Mouse (Mus musculus): ENCODE measurements around the gene Lmtk3.

The Lmtk3 gene

GRCm38 (mm10) chr7:45809276-45810075 lies 25.9 kb downstream of the Lmtk3 start:
- no peak for DNase-seq (ENCODE audit: low spot score in 2 of 2)

GRCm38 (mm10) chr7:45812921-45813320 lies 29.4 kb downstream of the Lmtk3 start:
- DNase-seq (ENCODE audit: low spot score in 2 of 2): no peak

GRCm38 (mm10) chr7:45813787-45814779 lies 30.5 kb downstream of the Lmtk3 start, which contains the start of gene Cyth2:
Cyth2 (minus strand) TSS chr7:45814581.
- peak; percentile 96 to 99 for DNase-seq (ENCODE audit: low spot score in 2 of 2)

- DNase-seq (ENCODE audit: low spot score in 2 of 2): no peak
These were observed 31.3 kb downstream of the Lmtk3 start for GRCm38 (mm10) chr7:45814841-45815240.

- DNase-seq (ENCODE audit: low spot score in 2 of 2): no peak
These were observed 31.9 kb downstream of the Lmtk3 start for GRCm38 (mm10) chr7:45815323-45815983.

GRCm38 (mm10) chr7:45815984-45816351 lies 32.4 kb downstream of the Lmtk3 start:
- no peak for DNase-seq (ENCODE audit: low spot score in 2 of 2)

GRCm38 (mm10) chr7:45819843-45820242 lies 36.3 kb downstream of the Lmtk3 start:
- DNase-seq (ENCODE audit: low spot score in 2 of 2): no peak

- DNase-seq (ENCODE audit: low spot score in 2 of 2): no peak
These were observed 37.4 kb downstream of the Lmtk3 start for GRCm38 (mm10) chr7:45820913-45821312.

- no peak for DNase-seq (ENCODE audit: low spot score in 2 of 2)
These were observed 41.1 kb downstream of the Lmtk3 start, which contains the start of gene Kcnj14 for GRCm38 (mm10) chr7:45824598-45824997. Kcnj14 (minus strand) TSS chr7:45824782.

- DNase-seq (ENCODE audit: low spot score in 2 of 2): no peak
These were observed 43.1 kb downstream of the Lmtk3 start for GRCm38 (mm10) chr7:45826631-45827030.

- DNase-seq (ENCODE audit: low spot score in 2 of 2): peak; percentile 66 to 82
These were observed 47.0 kb downstream of the Lmtk3 start, which contains the start of gene Grwd1 for GRCm38 (mm10) chr7:45830427-45831127. Grwd1 (minus strand) TSS chr7:45830944.

- DNase-seq (ENCODE audit: low spot score in 2 of 2): no peak
These were observed 47.6 kb downstream of the Lmtk3 start for GRCm38 (mm10) chr7:45831128-45831525.

- no peak for DNase-seq (ENCODE audit: low spot score in 2 of 2)
These were observed 48.9 kb downstream of the Lmtk3 start for GRCm38 (mm10) chr7:45832428-45832827.

- no peak for DNase-seq (ENCODE audit: low spot score in 2 of 2)
These were observed 49.7 kb downstream of the Lmtk3 start for GRCm38 (mm10) chr7:45833148-45833790.

GRCm38 (mm10) chr7:45833924-45834323 lies 50.4 kb downstream of the Lmtk3 start:
- no peak for DNase-seq (ENCODE audit: low spot score in 2 of 2)

- no peak for DNase-seq (ENCODE audit: low spot score in 2 of 2)
These were observed 59.6 kb downstream of the Lmtk3 start for GRCm38 (mm10) chr7:45842950-45843744.

- DNase-seq (ENCODE audit: low spot score in 2 of 2): no peak
These were observed 65.0 kb downstream of the Lmtk3 start for GRCm38 (mm10) chr7:45848447-45849027.

- DNase-seq (ENCODE audit: low spot score in 2 of 2): no peak
These were observed 67.1 kb downstream of the Lmtk3 start for GRCm38 (mm10) chr7:45850661-45851060.

- no peak for DNase-seq (ENCODE audit: low spot score in 2 of 2)
These were observed 69.6 kb downstream of the Lmtk3 start for GRCm38 (mm10) chr7:45853089-45853488.
